Mouse (Mus musculus) bone marrow macrophage, adult 2 months (primary cell): ENCODE results near the gene 1700020A23Rik.

Source experiments
- CTCF ChIP-seq: IDR thresholded peaks from 2 replicates; pipeline ENCODE4 v1.5.1; 2012; ENCODE audit warnings: low read depth, mild to moderate bottlenecking, low read length, moderate library complexity
- POLR2A ChIP-seq: IDR thresholded peaks from 2 replicates; pipeline ENCODE4 v1.6.1; 2012; ENCODE audit warnings: mild to moderate bottlenecking, low read depth, low read length, borderline replicate concordance

DNA sequence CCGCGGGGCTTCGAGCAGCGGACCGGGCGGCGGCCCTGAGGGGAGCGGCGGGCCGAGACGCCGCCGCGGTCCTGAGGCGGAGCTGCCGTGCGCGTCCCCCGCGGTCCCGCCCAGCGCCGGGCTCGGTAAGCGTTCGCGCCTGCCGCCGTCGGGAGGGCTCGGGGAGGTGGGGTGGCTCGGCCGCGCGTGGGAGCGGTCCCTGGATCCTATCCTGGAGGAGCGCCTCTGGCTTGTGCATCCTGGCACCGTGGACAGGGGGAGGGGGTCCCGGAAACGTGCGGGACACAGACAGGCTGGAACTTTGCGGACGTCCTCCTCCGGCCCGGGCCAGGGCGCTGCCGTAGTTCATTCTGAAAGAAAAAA, 45.4 kb downstream of the 1700020A23Rik start:
- TF ChIP-seq CTCF (no peak), POLR2A (no peak)
